Mouse (Mus musculus): ENCODE results near the gene Tspear.

GRCm38 (mm10) chr10:77913292-77913691 lies 226.9 kb downstream of the Tspear start:
- TF ChIP-seq CTCF (IDR thresholded peaks at IDR 0.05; ENCODE audit: extremely low read depth, insufficient read depth, insufficient read length, insufficient replicate concordance) (no peak), POLR2A (IDR thresholded peaks at IDR 0.05; ENCODE audit: low read depth, low read length) (no peak)
